Mouse (Mus musculus) midbrain, embryonic 11.5 days (tissue): ENCODE measurements around the gene Slc43a3. TPM values are rescaled to one million over a fixed set of nuclear protein-coding genes. Genes with fewer than 3 reads are reported as not detected.
"Not testable (repeated sequence)": the region's sequence is repeated elsewhere in the genome, so short reads cannot be mapped to it uniquely, and the experiment has no call there.

ENCODE experiments used
- ATAC-seq: fragments of 200-750 bp; cut with Nextera tagmentation; 2 replicates; pipeline ENCODE4 v1.8.0; 2017; ENCODE audit warnings: moderate TSS enrichment, moderate library complexity; ENCODE audit not compliant: low FRiP score
- DNase-seq: peaks from one replicate; pipeline ENCODE4 v3.0.0; 2015; ENCODE audit warnings: low spot score; ENCODE audit errors: missing footprints
- H3K27ac ChIP-seq: fragments of 300-500 bp; sonication (generic); 2 replicates; pipeline ENCODE4 v1.5.1; 2014; ENCODE audit warnings: low read depth, low read length
- H3K27me3 ChIP-seq: fragments of 300-500 bp; sonication (generic); 2 replicates; pipeline ENCODE4 v1.6.1; 2014; ENCODE audit warnings: mild to moderate bottlenecking, low read length, moderate library complexity, mixed read lengths; ENCODE audit not compliant: control insufficient read depth, insufficient read depth
- H3K36me3 ChIP-seq: fragments of 300-500 bp; sonication (generic); 2 replicates; pipeline ENCODE4 v1.6.1; 2014; ENCODE audit warnings: mild to moderate bottlenecking, low read length, moderate library complexity, mixed read lengths; ENCODE audit not compliant: control insufficient read depth, insufficient read depth
- H3K4me1 ChIP-seq: fragments of 300-500 bp; sonication (generic); 2 replicates; pipeline ENCODE4 v1.6.1; 2014; ENCODE audit warnings: low read length; ENCODE audit not compliant: control insufficient read depth, insufficient read depth
- H3K4me2 ChIP-seq: fragments of 300-500 bp; sonication (generic); 2 replicates; pipeline ENCODE4 v1.6.1; 2014; ENCODE audit warnings: mild to moderate bottlenecking, moderate library complexity
- H3K4me3 ChIP-seq: fragments of 300-500 bp; sonication (generic); 2 replicates; pipeline ENCODE4 v1.5.1; 2014; ENCODE audit warnings: low read depth, low read length
- H3K9ac ChIP-seq: fragments of 300-500 bp; sonication (generic); 2 replicates; pipeline ENCODE4 v1.6.1; 2014; ENCODE audit warnings: low read length
- H3K9me3 ChIP-seq: fragments of 300-500 bp; sonication (generic); 2 replicates; pipeline ENCODE4 v1.6.1; 2016; ENCODE audit warnings: low read length; ENCODE audit not compliant: control insufficient read depth
- WGBS: fragments of 180-500 bp; shearing (Covaris S2); extraction: QIAGEN DNeasy Blood & Tissue Kit; methylation state at CpG from one replicate; pipeline ENCODE4 v1.1.7; 2014; 5-methylcytosine and 5-hydroxymethylcytosine counted together
- polyA plus RNA-seq: library from polyadenylated mRNA; unstranded; fragments of >200 nt; fragmentation: Nextera tagmentation; extraction: Ambion mirVana; gene quantifications from 2 replicates; pipeline ENCODE4 v1.2.1, GENCODE M21; 2014

Slc43a3 gene
- polyA plus RNA-seq, 1 experiment from 2014 or later = 17.6 TPM

DNA sequence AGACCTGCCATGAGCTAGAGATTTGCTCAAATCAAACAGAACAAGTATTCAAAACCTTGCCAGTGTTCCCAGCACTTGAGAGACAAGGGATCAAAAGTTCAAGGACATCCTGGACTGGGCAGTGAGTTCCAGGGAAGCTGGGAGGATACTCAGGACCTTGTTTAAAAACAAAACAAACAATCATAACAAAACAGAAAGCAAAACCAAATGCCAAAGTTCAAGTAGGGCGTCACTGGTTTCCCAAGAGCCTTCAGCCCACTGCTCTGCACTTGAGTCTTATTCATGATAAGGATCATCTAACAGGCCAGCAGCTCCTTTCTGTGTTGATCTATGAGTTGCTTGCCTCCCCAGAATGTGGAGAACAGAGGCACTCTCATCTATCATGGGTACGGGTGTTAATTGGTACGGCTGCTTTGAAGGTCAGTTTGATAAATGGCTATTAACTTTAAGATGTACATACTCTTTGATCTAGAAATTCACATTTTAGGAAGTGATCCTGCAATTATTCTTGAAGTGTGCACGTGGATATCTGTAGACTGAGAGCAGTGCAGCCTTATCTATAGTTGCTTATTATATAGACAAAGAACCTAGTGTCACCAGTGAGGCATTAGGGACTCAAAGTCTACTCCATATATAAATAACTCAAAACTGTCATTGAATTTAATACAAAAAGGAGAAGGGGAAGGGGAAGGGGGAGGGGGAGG lies 40.7 kb upstream of the Slc43a3 start:
- Histone ChIP-seq H3K4me1 (no peaks in the 10 kb centered on the region), H3K36me3 (no peaks in the 10 kb centered on the region), H3K9me3 (no peaks in the 10 kb centered on the region), H3K4me2 (no peak overlapping the region), H3K27ac (no peak overlapping the region), H3K4me3 (no peak overlapping the region), H3K9ac (no peak overlapping the region), H3K27me3 (no peaks in the 10 kb centered on the region)
- DNase-seq = peak; percentile 81
- ATAC-seq = no peak
- 87% methylated on average over 4 of the region's 4 CpGs for WGBS

DNA sequence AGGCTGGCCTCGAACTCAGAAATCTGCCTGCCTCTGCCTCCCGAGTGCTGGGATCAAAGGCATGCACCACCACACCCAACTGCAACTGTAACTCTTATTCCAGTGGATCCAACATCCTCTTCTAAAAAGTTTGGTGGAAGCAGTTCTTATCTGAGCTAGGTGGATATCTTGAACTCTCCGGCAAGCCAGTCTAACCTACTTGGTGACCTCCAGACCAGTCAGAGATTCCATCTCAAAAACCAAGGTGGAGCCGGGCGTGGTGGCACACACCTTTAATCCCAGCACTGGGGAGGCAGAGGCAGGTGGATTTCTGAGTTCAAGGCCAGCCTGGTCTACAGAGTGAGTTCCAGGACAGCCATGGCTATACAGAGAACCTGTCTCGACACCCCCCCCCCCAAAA lies 39.7 kb upstream of the Slc43a3 start:
- DNase-seq = peak; percentile 21
- WGBS = 91% methylated on average over 6 of the region's 6 CpGs
- H3K9me3 ChIP-seq, ATAC-seq, H3K27ac ChIP-seq, H3K4me1 ChIP-seq, H3K4me3 ChIP-seq, H3K36me3 ChIP-seq, H3K4me2 ChIP-seq, H3K27me3 ChIP-seq, H3K9ac ChIP-seq: not testable (repeated sequence)

DNA sequence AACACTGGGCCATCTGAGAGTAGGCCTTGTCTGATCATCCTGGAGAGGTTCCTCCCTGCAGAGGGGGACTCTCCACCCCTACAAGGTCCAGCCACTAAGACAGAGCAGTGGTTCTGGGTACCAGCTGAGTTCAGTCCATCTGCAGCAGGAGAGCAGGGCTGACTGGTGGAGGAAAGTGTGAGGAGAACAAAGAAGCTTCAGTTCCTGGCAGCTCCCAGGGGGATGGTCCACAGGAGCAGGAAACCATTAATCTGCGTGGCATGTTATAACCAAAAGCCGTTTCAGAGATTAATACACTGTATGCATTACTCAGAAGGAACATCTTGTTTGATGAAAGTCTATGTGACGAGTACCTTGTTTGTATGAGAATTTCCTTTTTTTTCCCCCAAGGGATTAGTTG lies 23.7 kb upstream of the Slc43a3 start:
- no peak overlapping the region for H3K4me3 ChIP-seq
- 86% methylated on average over 3 of the region's 3 CpGs for WGBS

DNA sequence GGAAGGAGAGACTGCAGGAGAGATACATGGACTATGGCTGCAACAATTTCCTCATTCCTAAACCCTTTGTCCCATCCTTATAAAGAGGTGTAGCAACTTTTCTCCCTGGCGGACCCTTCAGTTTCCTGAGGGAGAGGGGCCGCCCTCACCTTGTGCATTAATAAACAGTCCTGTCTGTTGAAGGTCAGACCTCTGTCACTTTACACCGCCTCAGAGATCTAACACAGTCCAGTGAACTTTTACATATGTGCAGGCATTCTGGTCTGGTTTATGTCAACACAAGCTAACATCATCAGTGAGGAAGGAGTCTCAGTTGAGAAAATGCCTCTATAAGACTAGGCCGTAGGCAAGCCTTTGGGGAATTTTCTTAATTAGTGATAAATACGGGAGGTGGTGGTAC lies 22.5 kb upstream of the Slc43a3 start:
- H3K36me3 ChIP-seq = no peaks in the 10 kb centered on the region
- no peaks in the 10 kb centered on the region for H3K9me3 ChIP-seq
- H3K27ac ChIP-seq = no peak overlapping the region
- no peak overlapping the region for H3K4me2 ChIP-seq
- ATAC-seq = no peak
- H3K4me3 ChIP-seq = no peak overlapping the region
- no peak overlapping the region for H3K9ac ChIP-seq
- H3K4me1 ChIP-seq = no peaks in the 10 kb centered on the region
- H3K27me3 ChIP-seq = no peaks in the 10 kb centered on the region
- WGBS = 86% methylated on average over 5 of the region's 5 CpGs
- DNase-seq = no peak

More for the DNA sequence above, 23.7 kb upstream of the Slc43a3 start:
- no peak for ATAC-seq
- no peaks in the 10 kb centered on the region for H3K36me3 ChIP-seq
- no peak overlapping the region for H3K4me2 ChIP-seq
- no peaks in the 10 kb centered on the region for H3K4me1 ChIP-seq
- no peak overlapping the region for H3K9ac ChIP-seq
- no peaks in the 10 kb centered on the region for H3K9me3 ChIP-seq
- no peak for DNase-seq
- no peak overlapping the region for H3K27ac ChIP-seq
- H3K27me3 ChIP-seq = no peaks in the 10 kb centered on the region

DNA sequence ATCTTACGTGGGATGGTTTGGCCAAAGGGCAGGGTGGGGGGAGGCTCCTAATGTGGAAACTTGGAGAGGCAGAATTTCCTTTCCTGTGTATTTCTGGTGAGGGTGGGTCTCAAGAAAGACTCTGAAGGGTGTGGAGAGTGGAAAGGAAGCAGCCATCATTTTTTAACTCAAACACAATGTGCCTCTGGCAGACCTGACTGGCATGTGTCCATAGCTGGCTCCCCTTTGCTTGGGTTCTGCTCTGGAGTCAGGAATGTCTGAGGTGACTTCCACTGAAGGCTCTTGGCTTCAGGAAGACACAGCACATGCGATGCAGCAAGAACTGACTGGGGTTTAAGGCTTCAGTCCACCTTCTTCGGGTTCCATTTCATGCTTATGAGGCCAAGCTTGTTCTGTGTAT lies 21.0 kb upstream of the Slc43a3 start:
- DNase-seq (no peak), ATAC-seq (no peak)
- Histone ChIP-seq H3K27me3 (no peaks in the 10 kb centered on the region), H3K4me1 (no peaks in the 10 kb centered on the region), H3K36me3 (no peaks in the 10 kb centered on the region), H3K9ac (no peak overlapping the region), H3K27ac (no peak overlapping the region), H3K4me2 (no peak overlapping the region), H3K9me3 (no peaks in the 10 kb centered on the region), H3K4me3 (no peak overlapping the region)
- WGBS = 77% methylated on average over 3 of the region's 3 CpGs

DNA sequence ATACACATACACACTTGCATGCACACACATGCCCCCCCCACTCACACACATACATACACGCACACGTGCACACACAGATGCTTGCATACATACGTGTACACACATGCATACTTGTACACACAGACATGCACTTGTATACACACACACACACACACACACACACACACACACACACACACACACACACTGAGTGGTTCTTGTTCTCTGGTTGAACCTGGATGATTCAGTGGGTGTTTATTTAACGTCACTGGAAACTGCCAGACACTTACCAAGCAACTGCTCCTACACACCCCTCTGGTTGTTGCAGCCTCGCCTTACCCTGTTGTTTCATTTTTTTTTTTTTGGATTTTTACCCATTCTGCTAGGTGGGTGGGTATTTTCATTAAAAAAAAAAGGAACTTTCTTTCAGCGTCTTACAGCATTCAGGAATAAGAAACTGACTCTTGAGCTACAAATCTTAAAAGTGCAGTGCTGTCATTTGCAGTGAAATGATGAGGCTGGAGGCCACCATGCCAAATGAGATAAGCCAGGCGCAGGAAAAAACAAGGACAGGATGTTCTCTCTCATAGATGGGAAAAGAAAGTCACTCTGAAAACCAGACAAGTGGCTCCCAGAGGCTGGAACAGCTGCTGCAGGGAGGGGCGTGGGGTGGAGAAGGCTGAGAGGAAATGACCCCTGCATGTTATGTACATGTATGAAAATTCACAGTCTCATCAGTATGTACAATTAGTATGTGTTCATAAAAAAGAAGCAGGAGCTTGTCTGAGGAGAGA lies 19.6 kb upstream of the Slc43a3 start:
- no peak overlapping the region for H3K4me3 ChIP-seq
- H3K4me1 ChIP-seq = no peaks in the 10 kb centered on the region
- no peaks in the 10 kb centered on the region for H3K36me3 ChIP-seq
- no peaks in the 10 kb centered on the region for H3K27me3 ChIP-seq
- peak; percentile 9; the same call in 1 of the 2 replicates for ATAC-seq
- no peak overlapping the region for H3K9ac ChIP-seq
- no peak overlapping the region for H3K4me2 ChIP-seq
- no peak overlapping the region for H3K27ac ChIP-seq
- DNase-seq = no peak
- 88% methylated on average over 8 of the region's 8 CpGs for WGBS
- no peaks in the 10 kb centered on the region for H3K9me3 ChIP-seq

DNA sequence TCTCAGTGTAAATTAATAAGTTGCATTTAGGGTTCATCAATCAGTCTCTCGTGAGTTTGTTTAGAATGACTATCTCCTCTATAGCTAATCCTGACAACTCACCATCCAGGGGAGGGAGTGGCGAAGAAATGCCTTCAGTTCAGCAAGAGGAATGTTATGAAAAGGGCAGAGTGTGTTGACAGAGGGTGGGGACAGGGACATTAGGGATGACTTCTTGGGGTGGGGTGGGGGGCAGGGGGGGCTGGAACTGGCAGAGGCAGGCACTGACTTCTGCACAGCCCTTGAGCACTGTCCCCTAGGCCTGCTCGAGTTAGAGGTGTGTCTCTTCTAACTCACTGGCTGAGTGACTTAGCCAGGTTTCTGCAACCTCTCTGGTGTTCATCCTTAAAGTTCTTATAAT lies 18.2 kb upstream of the Slc43a3 start:
- 64% methylated on average over 3 of the region's 3 CpGs for WGBS
- H3K9ac ChIP-seq = no peak overlapping the region
- ATAC-seq = no peak
- no peaks in the 10 kb centered on the region for H3K4me1 ChIP-seq
- H3K4me2 ChIP-seq = no peak overlapping the region
- no peaks in the 10 kb centered on the region for H3K27me3 ChIP-seq
- no peaks in the 10 kb centered on the region for H3K36me3 ChIP-seq
- no peak overlapping the region for H3K27ac ChIP-seq
- DNase-seq = no peak
- H3K4me3 ChIP-seq = no peak overlapping the region
- H3K9me3 ChIP-seq = no peaks in the 10 kb centered on the region; the same call in 1 of the 2 replicates

DNA sequence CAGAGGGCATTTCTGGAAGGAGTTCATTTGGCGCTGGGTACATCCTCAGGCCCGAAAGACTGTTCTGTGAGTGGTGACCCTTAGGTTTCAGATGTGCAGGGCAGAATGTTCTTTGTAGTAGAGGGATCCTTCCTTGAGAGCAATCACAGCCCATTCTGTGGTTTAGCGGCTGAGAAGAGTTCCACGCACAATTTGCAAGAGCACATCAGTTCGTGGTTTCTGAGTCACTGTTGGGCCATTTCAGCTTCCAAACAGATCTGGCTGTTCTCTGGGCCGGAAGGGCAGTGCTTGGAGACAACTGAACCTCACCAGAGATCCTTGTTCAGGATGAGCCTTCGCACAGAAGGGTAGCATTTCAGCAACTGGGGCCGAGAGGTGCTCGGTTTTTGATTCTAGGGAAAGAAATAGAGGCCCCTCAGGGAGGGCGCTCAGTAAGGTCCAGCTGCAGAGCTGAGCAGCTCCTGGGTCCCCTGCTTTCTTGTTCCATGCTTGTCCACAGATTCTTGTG lies 16.7 kb upstream of the Slc43a3 start:
- no peak for ATAC-seq
- WGBS = 88% methylated on average over 10 of the region's 10 CpGs
- DNase-seq = no peak
- no peaks in the 10 kb centered on the region; the same call in 1 of the 2 replicates for H3K9me3 ChIP-seq
- no peak overlapping the region for H3K4me2 ChIP-seq
- no peaks in the 10 kb centered on the region for H3K27me3 ChIP-seq
- no peak overlapping the region for H3K9ac ChIP-seq
- no peaks in the 10 kb centered on the region for H3K36me3 ChIP-seq
- no peak overlapping the region for H3K27ac ChIP-seq
- no peaks in the 10 kb centered on the region for H3K4me1 ChIP-seq
- no peak overlapping the region for H3K4me3 ChIP-seq

DNA sequence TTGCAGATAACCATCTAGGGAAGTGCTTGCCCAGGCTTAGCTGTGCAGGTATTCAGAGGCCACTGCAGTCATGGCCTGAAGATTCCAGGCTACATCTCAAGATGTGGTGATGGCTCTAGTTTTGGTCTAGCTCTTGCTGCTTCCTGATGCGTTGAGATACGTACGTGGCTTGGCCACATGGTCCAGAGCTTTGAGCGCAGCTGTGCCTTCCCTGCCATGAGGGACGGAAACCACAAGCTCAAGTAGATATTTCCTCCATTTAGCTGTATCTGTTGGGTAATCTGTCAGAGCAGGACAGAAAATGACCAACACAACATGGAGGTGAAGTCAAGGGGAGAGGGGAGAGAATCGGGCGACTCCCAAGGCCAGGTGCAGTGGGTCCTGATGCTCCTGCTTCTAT lies 6.2 kb upstream of the Slc43a3 start:
- Histone ChIP-seq H3K9me3 (no peaks in the 10 kb centered on the region), H3K27me3 (no peaks in the 10 kb centered on the region), H3K4me2 (no peak overlapping the region), H3K4me1 (no peaks in the 10 kb centered on the region), H3K9ac (no peak overlapping the region), H3K27ac (no peak overlapping the region), H3K4me3 (no peak overlapping the region), H3K36me3 (no peaks in the 10 kb centered on the region)
- DNase-seq = no peak
- WGBS = 95% methylated on average over 7 of the region's 7 CpGs
- no peak for ATAC-seq
